Mouse (Mus musculus) layer of hippocampus, adult 11-12 months (tissue): ENCODE measurements around the gene Itga1.

Experiments used
- DNase-seq: peaks from one replicate; pipeline ENCODE4 v3.0.0; 2022; ENCODE audit warnings: low spot score

The Itga1 gene

GRCm38 (mm10) chr13:114987161-114987560 is 114.6 kb downstream of the Itga1 start:
- DNase-seq: peak; percentile 12

DNA sequence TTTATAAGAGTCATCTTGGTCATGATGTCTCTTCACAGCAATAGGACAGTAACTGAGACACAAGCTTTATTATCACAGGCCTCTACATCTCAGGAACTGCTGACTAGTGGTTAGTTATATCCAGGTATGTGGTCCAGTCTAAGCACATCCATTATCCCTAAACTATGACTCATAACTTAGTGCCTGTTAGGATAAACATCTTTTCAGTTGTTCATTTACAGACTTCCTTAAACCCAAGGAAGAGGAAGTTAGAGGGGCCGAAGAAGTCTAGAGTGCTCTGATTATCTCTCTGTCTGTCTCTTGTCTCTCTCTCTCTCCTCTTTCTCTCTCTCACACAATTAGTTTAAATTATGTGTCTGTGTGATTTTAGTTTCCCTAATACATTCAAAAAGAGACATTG is 117.1 kb downstream of the Itga1 start:
- DNase-seq: no peak

- DNase-seq: no peak
Measured at GRCm38 (mm10) chr13:114983116-114983515, 118.6 kb downstream of the Itga1 start.

GRCm38 (mm10) chr13:114980831-114981419 is 120.8 kb downstream of the Itga1 start:
- DNase-seq: no peak

- DNase-seq: no peak
Measured at GRCm38 (mm10) chr13:114974484-114975042, 127.2 kb downstream of the Itga1 start.

- no peak for DNase-seq
Measured at GRCm38 (mm10) chr13:114971905-114972304, 129.9 kb downstream of the Itga1 start.

GRCm38 (mm10) chr13:114964233-114964632 is 137.5 kb downstream of the Itga1 start:
- peak; percentile 85 for DNase-seq

GRCm38 (mm10) chr13:114954516-114954915 is 147.2 kb downstream of the Itga1 start:
- no peak for DNase-seq

DNA sequence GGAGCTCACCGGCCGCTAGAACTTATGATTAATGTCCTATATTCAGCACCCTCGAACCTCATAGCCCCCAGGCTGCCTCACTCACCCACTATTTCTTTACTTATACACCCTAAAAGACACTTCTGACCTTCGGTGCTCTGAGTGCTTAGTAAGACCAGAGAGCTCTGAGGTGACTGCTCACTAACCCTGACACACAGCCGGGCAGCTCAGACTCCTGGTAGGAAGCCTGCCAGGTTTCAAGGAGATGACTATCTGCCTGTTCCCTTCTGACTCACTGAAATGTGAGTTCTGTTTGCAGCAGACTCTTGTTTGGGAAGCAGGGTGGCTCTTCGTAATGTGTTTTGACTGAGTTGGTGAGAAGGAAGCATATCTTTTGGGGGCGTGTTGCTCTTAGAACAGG is 168.2 kb downstream of the Itga1 start:
- no peak for DNase-seq

DNA sequence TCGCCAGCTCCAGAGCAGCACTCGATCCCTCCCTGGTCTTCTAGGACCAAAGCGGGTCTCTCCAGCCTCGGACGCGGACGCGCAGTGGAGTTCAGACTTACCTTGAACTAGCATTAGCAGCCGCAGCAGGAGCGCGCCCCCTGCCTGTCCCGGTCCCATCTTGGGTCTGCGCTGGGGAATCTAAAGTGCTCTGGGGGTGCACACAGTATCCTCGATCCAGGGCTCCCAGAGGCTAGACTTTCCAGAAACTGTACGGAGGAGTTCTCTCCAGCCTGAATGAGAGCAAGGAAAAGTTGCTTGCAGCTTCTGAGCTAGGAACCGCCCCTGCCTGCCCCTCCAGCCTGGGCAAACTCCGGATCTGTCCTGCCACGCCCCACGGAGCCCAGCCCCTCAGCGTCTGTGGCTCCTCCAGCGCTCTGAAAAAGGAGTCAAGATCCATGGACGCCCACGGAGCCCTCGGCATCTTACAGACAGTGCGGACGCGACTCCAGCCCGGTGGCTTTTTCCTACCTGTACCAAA is 169.9 kb downstream of the Itga1 start, which contains the start of gene Itga2:
Gene Itga2 (minus strand): TSS at position 326 of the 520 bp plus-strand sequence.
- DNase-seq: peak; percentile 8

DNA sequence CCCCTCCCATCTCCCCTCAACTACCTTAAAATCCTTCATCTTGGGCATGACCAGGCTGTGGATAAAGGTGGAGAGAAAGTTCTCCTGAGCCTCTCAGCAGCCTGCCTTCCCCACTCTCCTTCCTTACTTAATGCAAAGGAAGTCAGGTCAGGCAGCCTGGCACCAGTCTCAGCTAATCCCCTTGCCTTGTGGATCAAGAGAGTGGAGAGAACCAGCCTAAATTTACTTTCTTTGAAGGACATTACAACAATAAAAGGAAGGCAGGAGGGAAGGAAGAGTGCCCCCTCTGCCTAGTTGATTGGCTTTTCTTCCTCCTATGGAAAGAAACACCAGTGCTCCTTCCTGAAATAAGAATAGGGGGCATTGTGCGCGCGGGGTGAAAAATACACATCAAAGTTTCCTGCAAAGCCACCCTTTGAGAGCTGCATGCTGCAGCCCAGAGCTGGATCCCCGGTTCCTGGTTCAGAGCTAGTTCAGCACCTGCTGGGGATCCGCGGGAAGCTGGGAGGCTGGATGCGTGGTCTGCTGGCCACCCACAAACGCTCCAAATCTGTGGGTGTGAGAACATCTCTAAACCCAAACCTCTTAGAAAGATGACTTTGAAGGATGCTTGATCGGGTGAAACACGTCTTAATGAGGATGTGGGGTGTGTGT is 170.6 kb downstream of the Itga1 start:
- DNase-seq: no peak

DNA sequence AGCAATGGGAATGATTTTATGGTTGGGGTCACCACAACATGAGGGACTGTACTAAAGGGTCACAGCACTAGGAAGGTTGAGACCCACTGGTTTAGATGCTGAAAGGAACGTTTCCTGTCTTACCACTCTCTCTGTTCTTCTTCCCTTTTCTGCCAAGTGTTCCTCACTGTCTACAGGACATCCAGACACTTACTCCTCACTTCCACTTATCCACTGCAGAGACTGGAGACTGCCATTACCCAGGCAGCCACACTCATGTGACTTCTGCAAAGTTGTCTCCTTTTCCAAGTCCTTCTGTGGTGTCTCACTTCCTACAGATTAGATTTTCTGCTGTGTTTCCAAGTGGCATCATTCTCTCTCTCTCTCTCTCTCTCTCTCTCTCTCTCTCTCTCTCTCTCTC is 177.0 kb downstream of the Itga1 start:
- DNase-seq: no peak

- no peak for DNase-seq
Measured at GRCm38 (mm10) chr13:114923331-114923730, 178.4 kb downstream of the Itga1 start.

DNA sequence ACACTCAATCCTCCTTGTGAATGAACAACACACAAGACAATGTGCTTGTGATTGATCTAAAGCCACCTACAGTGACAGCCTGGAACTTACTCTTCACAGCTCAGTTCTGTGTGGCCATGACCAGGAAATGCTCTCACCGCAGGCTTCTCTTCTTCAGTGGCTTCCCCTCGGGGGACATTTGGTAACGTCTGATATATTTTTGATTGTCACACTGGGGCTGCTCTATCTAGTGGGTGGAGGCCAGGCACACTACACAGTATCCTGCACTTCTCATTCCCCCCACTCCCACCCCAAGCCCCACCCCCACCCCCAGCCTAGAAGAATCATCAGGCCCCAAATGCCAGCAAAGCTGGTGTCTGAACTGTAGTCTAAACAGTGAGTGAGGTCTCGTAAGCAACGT is 186.0 kb downstream of the Itga1 start:
- DNase-seq: no peak

- DNase-seq: no peak
Measured at GRCm38 (mm10) chr13:114914963-114915362, 186.8 kb downstream of the Itga1 start.

DNA sequence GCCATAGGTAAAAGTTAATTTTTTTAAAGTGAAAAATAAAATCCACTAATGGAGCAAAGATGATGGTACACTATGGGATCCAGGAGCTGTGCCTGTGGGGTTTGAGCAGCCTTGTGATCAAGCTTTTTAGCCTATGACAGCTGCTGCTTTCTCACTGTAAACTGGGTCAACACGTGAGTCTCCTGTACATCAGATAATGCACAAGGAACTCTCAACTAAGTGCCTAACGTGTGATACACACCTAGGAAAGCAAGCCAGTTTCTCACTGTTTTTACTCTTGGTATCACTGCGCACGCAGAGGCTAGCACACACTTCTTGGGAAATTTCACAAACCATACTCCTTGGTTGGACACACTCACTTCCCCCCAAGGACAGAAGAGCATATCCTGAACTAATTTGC is 187.2 kb downstream of the Itga1 start:
- no peak for DNase-seq

DNA sequence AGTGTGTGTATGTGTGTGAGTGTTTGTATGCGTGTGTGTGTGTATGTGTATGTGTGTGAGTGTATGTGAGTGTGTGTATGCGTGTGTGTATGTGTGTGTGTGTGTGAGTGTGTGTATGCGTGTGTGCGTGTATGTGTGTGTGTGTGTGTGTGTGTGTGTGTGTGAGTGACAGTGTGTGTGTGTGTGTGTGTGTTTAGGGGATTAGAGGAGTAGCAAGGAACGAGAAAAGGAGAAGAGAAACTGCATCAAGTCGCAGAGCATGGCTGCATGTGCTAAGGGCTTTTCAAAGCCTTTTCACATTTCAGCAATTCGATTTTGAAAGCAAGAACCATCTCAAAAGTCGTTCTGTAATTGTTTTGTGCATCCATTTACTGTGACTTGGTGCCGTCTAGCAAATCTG is 191.1 kb downstream of the Itga1 start:
- no peak for DNase-seq

GRCm38 (mm10) chr13:114909514-114909913 is 192.2 kb downstream of the Itga1 start:
- no peak for DNase-seq

DNA sequence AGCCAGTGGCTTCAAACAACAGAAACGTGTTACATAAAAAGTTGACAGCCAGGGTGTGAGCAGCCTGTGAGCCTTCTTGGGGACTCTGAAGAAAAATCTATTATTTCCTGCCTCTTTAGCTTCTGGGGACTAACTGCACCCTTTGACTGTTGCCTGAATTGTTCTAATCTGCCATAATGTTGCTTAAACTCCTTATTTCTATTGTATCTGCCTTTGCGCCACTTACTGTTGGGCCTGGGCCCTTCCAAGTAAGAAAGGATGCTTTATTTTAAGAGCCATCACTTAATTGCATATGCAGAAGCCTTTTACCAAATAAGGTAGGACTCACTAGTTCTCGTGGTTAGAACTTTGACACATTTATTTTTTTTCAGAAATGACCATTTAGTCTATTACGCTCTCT is 193.9 kb downstream of the Itga1 start:
- DNase-seq: no peak
